Mouse (Mus musculus): ENCODE results near the gene Elk3.

DNA sequence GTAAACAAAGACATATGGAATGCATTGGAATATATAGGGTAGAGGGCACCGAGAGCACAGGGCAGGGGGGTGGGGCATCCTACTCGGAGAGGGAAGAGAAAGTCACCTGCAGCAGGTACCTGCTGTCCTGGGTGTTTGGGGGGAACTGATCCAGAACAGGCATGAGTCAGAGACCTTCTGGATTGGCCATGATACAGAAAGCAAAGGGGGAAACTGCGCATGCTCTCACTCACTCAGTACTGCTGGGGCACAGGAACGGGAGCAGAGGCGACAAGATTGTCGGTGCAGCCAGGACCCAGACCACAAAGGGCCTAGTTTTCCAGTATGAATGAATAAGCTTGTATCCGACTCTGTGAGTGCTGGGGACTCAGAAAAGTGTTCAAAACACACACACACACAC lies 36.5 kb upstream of the Elk3 start:
- no peak for TF ChIP-seq POLR2A (IDR thresholded peaks at IDR 0.05; ENCODE audit: borderline replicate concordance, control insufficient read depth, low read depth, low read length)
- no peak for TF ChIP-seq CTCF (IDR thresholded peaks at IDR 0.05; ENCODE audit: control insufficient read depth, insufficient read depth, low read length)
